Mouse (Mus musculus) heart, embryonic 16.5 days (tissue): ENCODE results near the gene Hadhb. TPM values are rescaled to one million over a fixed set of nuclear protein-coding genes. Genes with fewer than 3 reads are reported as not detected.

ENCODE experiments used
- ATAC-seq: fragments of 200-750 bp; cut with Nextera tagmentation; replicated peaks from 2 replicates; pipeline ENCODE4 v1.8.0; 2017; ENCODE audit warnings: moderate number of reproducible peaks; ENCODE audit not compliant: insufficient read depth, low FRiP score; ENCODE audit errors: extremely low read depth
- H3K27ac ChIP-seq: fragments of 300-500 bp; sonication (generic); 2 replicates; pipeline ENCODE4 v1.5.1; 2014; ENCODE audit warnings: mild to moderate bottlenecking, low read length, control low read depth, moderate library complexity
- H3K27me3 ChIP-seq: fragments of 300-500 bp; sonication (generic); 2 replicates; pipeline ENCODE4 v1.6.1; 2014; ENCODE audit warnings: low read length, mixed read lengths; ENCODE audit not compliant: control insufficient read depth, insufficient read depth
- H3K36me3 ChIP-seq: fragments of 300-500 bp; sonication (generic); 2 replicates; pipeline ENCODE4 v1.6.1; 2014; ENCODE audit not compliant: control insufficient read depth, insufficient read depth
- H3K4me1 ChIP-seq: fragments of 300-500 bp; sonication (generic); 2 replicates; pipeline ENCODE4 v1.6.1; 2014; ENCODE audit warnings: low read length, mixed read lengths; ENCODE audit not compliant: control insufficient read depth, insufficient read depth
- H3K4me2 ChIP-seq: fragments of 300-500 bp; sonication (generic); 2 replicates; pipeline ENCODE4 v1.6.1; 2014; ENCODE audit warnings: low read depth, mild to moderate bottlenecking, control low read depth, low read length
- H3K4me3 ChIP-seq: fragments of 300-500 bp; sonication (generic); 2 replicates; pipeline ENCODE4 v1.5.1; 2014; ENCODE audit warnings: mild to moderate bottlenecking, control low read depth, low read length
- H3K9ac ChIP-seq: fragments of 300-500 bp; sonication (generic); 2 replicates; pipeline ENCODE4 v1.6.1; 2014; ENCODE audit warnings: low read length, control low read depth
- H3K9me3 ChIP-seq: fragments of 300-500 bp; sonication (generic); replicated peaks from 2 replicates; pipeline ENCODE4 v1.6.1; 2016; ENCODE audit warnings: low read length; ENCODE audit not compliant: control insufficient read depth
- WGBS: fragments of 180-500 bp; shearing (Covaris S2); extraction: QIAGEN DNeasy Blood & Tissue Kit; methylation state at CpG from one replicate; pipeline ENCODE4 v1.1.7; 2014; 5-methylcytosine and 5-hydroxymethylcytosine counted together
- microRNA counts: library from miRNA; unstranded; fragments of <30 nt; microRNA quantifications from one replicate; lab custom pipeline; 2016
- microRNA-seq: library from miRNA; unstranded; fragments of <30 nt; microRNA quantifications from one replicate; pipeline ENCODE4, GENCODE M21; 2017
- polyA plus RNA-seq: library from polyadenylated mRNA; unstranded; fragments of >200 nt; fragmentation: Nextera tagmentation; extraction: Ambion mirVana; gene quantifications from 2 replicates; pipeline ENCODE4 v1.2.1, GENCODE M21; 2015

The Hadhb gene
- polyA plus RNA-seq, 1 experiment from 2014 or later: 490 TPM

DNA sequence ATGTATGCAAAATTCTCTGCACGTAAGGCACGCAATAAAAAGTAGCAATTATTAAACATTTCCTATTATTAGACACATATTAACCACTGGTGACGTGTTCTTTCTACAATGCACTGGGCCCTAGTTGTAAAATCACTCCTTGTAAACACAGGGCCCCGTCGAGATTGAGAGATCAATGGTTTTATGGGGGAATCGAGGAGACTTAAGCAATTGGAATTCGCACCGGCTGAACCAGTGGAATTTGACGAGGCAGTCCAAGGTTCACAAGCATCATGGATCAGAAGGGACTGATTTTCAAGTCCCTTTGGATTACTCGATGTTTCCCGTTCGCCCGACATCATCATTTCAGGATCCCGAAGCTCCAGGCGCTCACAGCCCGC lies 76.8 kb downstream of the Hadhb start:
- Histone ChIP-seq H3K9me3 (no peaks in the 10 kb centered on the region), H3K36me3 (peaks cover 3% of the 10 kb centered on the region; the same call in 1 of the 2 replicates), H3K9ac (peak overlapping the region; percentile 60), H3K27ac (peak overlapping the region; percentile 29), H3K27me3 (no peaks in the 10 kb centered on the region), H3K4me2 (peak overlapping the region; percentile 67), H3K4me1 (peaks cover 19% of the 10 kb centered on the region), H3K4me3 (peak overlapping the region; percentile 74)
- WGBS: 47% methylated on average over 16 of the region's 16 CpGs
- no peak for ATAC-seq

DNA sequence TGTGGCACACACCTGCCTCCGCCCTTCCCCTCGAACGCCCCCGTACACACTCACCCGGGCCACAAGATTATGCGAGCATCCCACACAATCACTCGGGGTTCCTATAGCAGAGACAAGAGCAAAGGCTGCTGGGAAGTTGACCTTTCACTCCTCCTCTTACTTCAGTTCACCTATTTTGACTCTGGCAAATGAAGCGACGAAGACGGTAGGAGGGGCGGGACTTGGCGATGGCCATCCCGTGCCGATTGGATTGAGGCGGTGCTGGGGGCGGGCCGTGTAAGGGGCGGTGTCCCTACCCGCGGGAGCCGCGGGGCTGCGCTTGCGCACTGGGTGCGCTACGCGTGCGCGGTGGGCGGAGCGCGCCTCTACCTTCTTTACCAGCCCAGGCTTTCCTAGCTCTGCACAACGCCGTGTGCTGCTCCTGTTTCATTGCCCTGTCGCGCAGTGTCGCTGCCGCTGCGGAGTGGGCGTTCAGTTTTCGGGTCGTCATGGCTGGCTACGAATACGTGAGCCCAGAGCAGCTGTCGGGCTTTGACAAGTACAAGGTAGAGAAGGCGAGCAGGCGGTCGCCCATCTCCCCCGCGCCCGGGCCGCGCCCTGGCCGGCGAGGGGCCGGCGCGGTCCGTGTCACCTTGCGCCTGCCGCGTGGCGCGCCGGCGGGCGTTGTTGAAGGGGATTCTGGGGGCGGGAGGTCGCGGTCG lies 77.4 kb downstream of the Hadhb start, which contains the start of gene Selenoi:
TSS of gene Selenoi (plus strand) at position 311 of the 701 bp plus-strand sequence.
- Histone ChIP-seq H3K4me2 (peak within 1 kb of the TSS; percentile 91), H3K27me3 (no peaks in the 10 kb centered on the region), H3K4me1 (peaks cover 19% of the 10 kb centered on the region), H3K4me3 (peak within 1 kb of the TSS; percentile 74), H3K9me3 (no peaks in the 10 kb centered on the region), H3K36me3 (peaks cover 3% of the 10 kb centered on the region; the same call in 1 of the 2 replicates), H3K9ac (peak within 1 kb of the TSS; percentile 79), H3K27ac (peak within 1 kb of the TSS; percentile 87)
- peak; percentile 100 for ATAC-seq
- 1% methylated on average over 71 of the region's 71 CpGs for WGBS

DNA sequence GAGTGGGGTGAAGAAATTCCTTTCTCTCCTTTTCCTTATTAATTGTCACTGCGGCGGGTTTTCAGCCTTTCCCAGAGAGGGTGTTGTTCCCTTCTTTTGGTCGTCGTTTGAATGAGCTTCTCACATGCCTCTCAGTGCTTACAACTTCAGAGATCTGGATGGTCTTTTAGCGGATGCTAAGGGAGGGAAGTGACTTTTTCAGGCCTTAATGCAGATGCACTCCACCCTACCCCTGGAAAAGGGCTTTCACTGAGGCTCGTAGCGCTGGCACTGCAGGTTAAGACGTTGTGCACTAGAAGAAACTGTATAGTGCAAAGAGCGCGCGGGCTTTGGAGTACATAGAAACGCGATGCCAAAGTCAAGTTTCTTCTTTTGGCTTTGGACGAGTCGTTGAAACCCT lies 78.0 kb downstream of the Hadhb start:
- Histone ChIP-seq H3K27me3 (no peaks in the 10 kb centered on the region), H3K9ac (peak overlapping the region; percentile 79), H3K27ac (peak overlapping the region; percentile 87), H3K9me3 (no peaks in the 10 kb centered on the region), H3K36me3 (peaks cover 3% of the 10 kb centered on the region; the same call in 1 of the 2 replicates), H3K4me2 (peak overlapping the region; percentile 91), H3K4me1 (peaks cover 19% of the 10 kb centered on the region), H3K4me3 (peak overlapping the region; percentile 74)
- ATAC-seq: no peak
- 1% methylated on average over 15 of the region's 15 CpGs for WGBS

DNA sequence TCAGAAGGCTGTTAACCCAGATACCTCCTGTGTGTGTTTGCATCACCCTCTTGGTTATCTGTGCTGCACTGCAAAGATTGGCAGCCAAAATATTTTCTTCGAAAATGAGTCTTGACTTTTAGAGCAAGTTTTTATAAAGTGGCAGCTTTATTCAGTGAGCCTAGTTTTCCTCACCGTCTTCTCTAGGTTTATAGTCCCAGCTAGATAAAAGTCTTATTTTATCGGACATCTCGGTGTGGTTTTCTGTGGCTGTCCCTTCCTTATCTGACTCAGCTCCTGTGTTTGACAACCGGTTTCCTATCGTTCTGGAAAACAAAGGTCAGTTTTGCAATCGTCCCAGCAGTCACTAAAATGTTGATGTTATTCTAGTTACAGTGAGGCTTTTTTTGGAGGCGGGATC lies 78.9 kb downstream of the Hadhb start:
- Histone ChIP-seq H3K27me3 (no peaks in the 10 kb centered on the region), H3K9me3 (no peaks in the 10 kb centered on the region), H3K4me3 (peak overlapping the region; percentile 74), H3K4me1 (peaks cover 19% of the 10 kb centered on the region), H3K27ac (no peak overlapping the region), H3K36me3 (peaks cover 3% of the 10 kb centered on the region; the same call in 1 of the 2 replicates), H3K4me2 (peak overlapping the region; percentile 91), H3K9ac (peak overlapping the region; percentile 79)
- 23% methylated on average over 8 of the region's 8 CpGs for WGBS
- no peak for ATAC-seq

MicroRNA genes within 50 kb of the gene (microRNA counts, 519-probe panel; counts per million panel counts)
- 1,973 counts per million, percentile 21 among the panel's probes with 10 or more counts for microRNA mmu-miR-1960 (lab: Ali Mortazavi, UCI)

Small RNA genes within 50 kb of the gene (microRNA-seq; reads per million reads assigned to microRNA genes)
- 3.5 reads per million, percentile 12 among the genes with 10 or more reads in this experiment for gene Mir1960

Other genes with a start within 250 kb of the Hadhb start
- gene Il6, start 142.1 kb upstream of the Hadhb start, polyA plus RNA-seq: 0.09 TPM in 1 of 2 replicates, not detected in the other
- gene Tyms, start 81.6 kb upstream of the Hadhb start, polyA plus RNA-seq: 99.3 and 110 TPM in 2 replicates
- 0.12 and 0.20 TPM in 2 replicates for gene Garem2, start 50.1 kb upstream of the Hadhb start, polyA plus RNA-seq
- not detected in 2 replicates for gene 3110082J24Rik, start 49.2 kb upstream of the Hadhb start, polyA plus RNA-seq
- 349 and 361 TPM in 2 replicates for gene Hadha, start 86 bp upstream of the Hadhb start, polyA plus RNA-seq
- gene Adgrf3, start 50.5 kb downstream of the Hadhb start, polyA plus RNA-seq: 0.33 and 0.44 TPM in 2 replicates
- 12.8 and 14.2 TPM in 2 replicates for gene Selenoi, start 77.3 kb downstream of the Hadhb start, polyA plus RNA-seq
- gene Drc1, start 126.1 kb downstream of the Hadhb start, polyA plus RNA-seq: 1.7 and 3.3 TPM in 2 replicates